Mouse (Mus musculus) small intestine, adult 2 months (tissue): Measurements from ENCODE around the gene Wdr64. TPM values are rescaled to one million over a fixed set of nuclear protein-coding genes. Genes with fewer than 3 reads are reported as not detected.

Experiments used
- H3K27ac ChIP-seq: fragments of 200-500 bp; 2 replicates; pipeline ENCODE4 v1.5.1; 2012; ENCODE audit warnings: low read depth, low read length, control low read depth, inconsistent platforms; ENCODE audit not compliant: insufficient read depth
- H3K27me3 ChIP-seq: fragments of 200-500 bp; 2 replicates; pipeline ENCODE4 v1.6.1; 2012; ENCODE audit warnings: mild to moderate bottlenecking, moderate library complexity, low read length, inconsistent platforms; ENCODE audit not compliant: control insufficient read depth, insufficient read depth
- H3K36me3 ChIP-seq: fragments of 200-500 bp; 2 replicates; pipeline ENCODE4 v1.6.1; 2012; ENCODE audit warnings: mild to moderate bottlenecking, low read length, control low read depth, inconsistent platforms; ENCODE audit not compliant: control insufficient read depth, insufficient read depth
- H3K4me1 ChIP-seq: fragments of 200-500 bp; 2 replicates; pipeline ENCODE4 v1.6.1; 2012; ENCODE audit warnings: low read length, inconsistent platforms, mixed read lengths; ENCODE audit not compliant: control insufficient read depth, insufficient read depth, insufficient read length
- H3K4me3 ChIP-seq: fragments of 200-500 bp; 2 replicates; pipeline ENCODE4 v1.5.1; 2012; ENCODE audit warnings: low read depth, mild to moderate bottlenecking, control low read depth, inconsistent platforms, low read length, moderate library complexity
- CTCF ChIP-seq: fragments of 200-500 bp; IDR thresholded peaks from 2 replicates; pipeline ENCODE4 v1.5.1; 2012; ENCODE audit warnings: low read depth, mild to moderate bottlenecking, control low read depth, inconsistent platforms, low read length, moderate library complexity, mixed read lengths; ENCODE audit not compliant: insufficient replicate concordance, insufficient read length; ENCODE audit errors: extremely low read depth
- POLR2A ChIP-seq: fragments of 200-500 bp; IDR thresholded peaks from 2 replicates; pipeline ENCODE4 v1.6.1; 2012; ENCODE audit warnings: low read depth, mild to moderate bottlenecking, control low read depth, inconsistent platforms, low read length, moderate library complexity
- WGBS: fragments of 180-500 bp; shearing (Covaris S2); methylation state at CpG from one replicate; pipeline ENCODE4 v1.1.7; 2018; 5-methylcytosine and 5-hydroxymethylcytosine counted together
- polyA plus RNA-seq: library from polyadenylated mRNA; depleted of rRNA; stranded (reverse); fragments of >200 nt; gene quantifications from 2 replicates; pipeline ENCODE4 v1.2.3, GENCODE M21; 2012

Gene Wdr64
- polyA plus RNA-seq, 1 experiment = not detected

GRCm38 (mm10) chr1:175673563-175674325 lies 24.6 kb upstream of the Wdr64 start:
- WGBS = 71% methylated on average over 7 of the region's 7 CpGs
- Histone ChIP-seq H3K27me3 (no peaks in the 10 kb centered on the region), H3K36me3 (no peaks in the 10 kb centered on the region), H3K4me1 (no peaks in the 10 kb centered on the region), H3K4me3 (no peak overlapping the region), H3K27ac (no peak overlapping the region)
- TF ChIP-seq POLR2A = no peak
- no peak for TF ChIP-seq CTCF

GRCm38 (mm10) chr1:175675116-175675515 lies 23.3 kb upstream of the Wdr64 start:
- Histone ChIP-seq H3K27me3 (no peaks in the 10 kb centered on the region), H3K36me3 (no peaks in the 10 kb centered on the region), H3K4me3 (no peak overlapping the region), H3K4me1 (no peaks in the 10 kb centered on the region), H3K27ac (no peak overlapping the region)
- WGBS = 83% methylated on average over 6 of the region's 6 CpGs
- no peak for TF ChIP-seq POLR2A
- TF ChIP-seq CTCF = no peak

- whole genome bisulfite sequencing = 41% methylated on average over 6 of the region's 6 CpGs
- no peak overlapping the region for H3K27ac ChIP-seq
- H3K4me1 ChIP-seq = no peaks in the 10 kb centered on the region
- H3K36me3 ChIP-seq = no peaks in the 10 kb centered on the region
- TF ChIP-seq POLR2A (no peak), CTCF (no peak)
- no peak overlapping the region for H3K4me3 ChIP-seq
- no peaks in the 10 kb centered on the region for H3K27me3 ChIP-seq
Measured at GRCm38 (mm10) chr1:175677459-175677858, 20.9 kb upstream of the Wdr64 start.

DNA sequence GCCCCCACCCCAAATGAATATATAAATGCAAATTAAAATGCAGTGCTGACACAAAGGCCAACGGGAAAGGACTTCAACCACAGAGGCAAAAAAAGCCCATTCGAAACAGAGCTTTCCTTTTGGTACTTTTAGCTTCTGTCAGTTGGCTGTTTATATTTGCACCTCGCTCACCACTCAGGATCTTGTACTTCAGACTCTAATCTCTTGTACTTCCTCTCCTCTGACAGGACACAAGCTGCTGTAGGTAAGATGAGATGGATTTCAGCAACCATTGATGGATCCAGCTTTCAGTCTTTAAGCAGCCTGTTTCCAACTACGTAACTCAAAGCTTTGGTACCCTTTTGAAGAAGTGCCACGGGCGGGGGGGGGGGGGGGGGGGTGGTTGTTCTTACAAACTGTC lies 17.4 kb upstream of the Wdr64 start:
- H3K27me3 ChIP-seq = no peaks in the 10 kb centered on the region
- no peaks in the 10 kb centered on the region for H3K36me3 ChIP-seq
- 83% methylated on average over 6 of the region's 6 CpGs for WGBS
- no peaks in the 10 kb centered on the region for H3K4me1 ChIP-seq
- TF ChIP-seq POLR2A = no peak
- no peak for TF ChIP-seq CTCF
- H3K27ac ChIP-seq = no peak overlapping the region
- no peak overlapping the region for H3K4me3 ChIP-seq

DNA sequence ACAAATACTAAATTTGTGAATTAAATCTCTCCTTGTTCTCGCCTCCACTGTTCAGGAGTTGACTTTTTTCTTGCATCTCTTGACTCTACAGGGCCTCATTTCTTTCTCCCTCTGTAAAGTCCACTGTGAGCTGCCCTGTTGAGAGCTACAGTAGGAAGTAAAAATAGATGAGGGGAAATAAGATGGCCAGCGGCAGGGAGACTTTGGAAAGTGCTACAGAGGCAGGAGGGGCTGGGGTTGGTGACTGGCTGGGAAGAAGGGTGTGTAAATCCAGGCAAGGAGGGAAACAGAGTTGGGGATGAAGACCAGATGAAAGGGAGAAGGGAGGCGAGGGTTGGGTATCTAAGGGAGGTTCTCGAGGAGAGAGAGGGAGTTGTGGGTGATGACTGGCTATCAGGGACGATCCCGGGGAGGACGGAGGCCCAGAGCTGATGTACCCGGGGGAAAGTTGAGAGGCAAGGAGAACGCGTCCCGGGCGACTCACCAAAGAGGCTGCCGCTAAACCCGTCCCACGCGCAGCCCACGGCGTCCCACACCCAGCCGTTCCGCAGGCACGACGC lies 6.6 kb upstream of the Wdr64 start:
- H3K36me3 ChIP-seq = peaks cover 8% of the 10 kb centered on the region; the same call in 1 of the 2 replicates
- TF ChIP-seq CTCF = no peak
- TF ChIP-seq POLR2A = no peak
- 2% methylated on average over 22 of the region's 22 CpGs for WGBS

DNA sequence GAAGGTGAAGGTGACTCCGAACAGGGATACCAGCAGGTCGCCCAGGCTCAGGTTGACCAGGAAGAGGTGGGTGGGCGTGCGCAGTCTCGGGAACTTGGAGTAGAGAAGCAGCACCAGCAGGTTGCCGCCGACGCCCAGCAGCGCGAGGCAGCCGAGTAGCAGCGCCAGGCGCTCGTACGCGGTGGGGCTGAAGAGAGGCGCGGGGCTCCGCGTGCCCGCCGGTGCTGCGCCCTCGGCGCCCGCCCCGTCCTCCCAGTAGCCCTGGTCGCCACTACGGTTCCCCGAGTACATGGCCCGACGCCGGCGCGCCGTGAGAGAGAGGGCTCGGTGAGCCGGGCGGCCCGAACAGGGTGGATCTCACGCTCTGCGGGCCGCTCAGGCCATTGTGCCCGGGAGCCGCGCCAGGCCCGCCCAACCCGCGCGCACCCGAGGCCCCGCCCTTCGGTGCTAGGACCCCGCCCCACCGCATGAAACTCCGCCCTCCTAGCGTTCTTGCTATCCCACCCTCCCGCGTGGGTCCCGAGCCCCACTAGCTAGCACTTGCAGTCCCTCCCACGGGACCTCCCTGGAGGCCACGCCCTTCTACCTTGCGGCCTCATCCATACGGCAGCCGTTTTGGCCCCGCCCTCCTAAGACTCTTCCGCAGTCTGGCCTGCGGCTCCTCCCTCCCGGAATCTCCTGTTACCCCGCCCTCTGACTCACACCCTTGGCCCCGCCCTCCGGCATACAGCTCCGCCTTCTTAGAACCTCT lies 6.0 kb upstream of the Wdr64 start, which contains the start of the genes Opn3 and Chml:
Gene Opn3 (minus strand): TSS at position 531 of the 751 bp plus-strand sequence.
Gene Chml (minus strand): TSS at position 656 of the 751 bp plus-strand sequence.
- Histone ChIP-seq H3K27me3 (no peaks in the 10 kb centered on the region), H3K36me3 (peaks cover 8% of the 10 kb centered on the region; the same call in 1 of the 2 replicates), H3K4me1 (no peaks in the 10 kb centered on the region; the same call in 1 of the 2 replicates), H3K27ac (peak within 1 kb of the TSS; percentile 13), H3K4me3 (peak within 1 kb of the TSS; percentile 90)
- WGBS = under 1% methylated on average over 72 of the region's 73 CpGs
- TF ChIP-seq POLR2A (peak; percentile 88), CTCF (no peak)

More for the DNA sequence above, 6.6 kb upstream of the Wdr64 start:
- peak overlapping the region; percentile 90 for H3K4me3 ChIP-seq
- H3K27me3 ChIP-seq = no peaks in the 10 kb centered on the region
- no peaks in the 10 kb centered on the region; the same call in 1 of the 2 replicates for H3K4me1 ChIP-seq
- H3K27ac ChIP-seq = peak overlapping the region; percentile 13; the same call in 1 of the 2 replicates
